Mouse (Mus musculus) cortical plate, adult 2 months (tissue): Measurements from ENCODE around the gene Vcp.

Source experiments
- CTCF ChIP-seq: fragments of 200-500 bp; IDR thresholded peaks from 2 replicates; pipeline ENCODE4 v1.5.1; 2011; ENCODE audit warnings: mild to moderate bottlenecking, control low read depth, low read length; ENCODE audit not compliant: insufficient read depth; ENCODE audit errors: extremely low read depth
- POLR2A ChIP-seq: fragments of 200-500 bp; IDR thresholded peaks from 2 replicates; pipeline ENCODE4 v1.6.1; 2011; ENCODE audit warnings: mild to moderate bottlenecking, low read length, control low read depth; ENCODE audit not compliant: insufficient read depth; ENCODE audit errors: extremely low read depth

DNA sequence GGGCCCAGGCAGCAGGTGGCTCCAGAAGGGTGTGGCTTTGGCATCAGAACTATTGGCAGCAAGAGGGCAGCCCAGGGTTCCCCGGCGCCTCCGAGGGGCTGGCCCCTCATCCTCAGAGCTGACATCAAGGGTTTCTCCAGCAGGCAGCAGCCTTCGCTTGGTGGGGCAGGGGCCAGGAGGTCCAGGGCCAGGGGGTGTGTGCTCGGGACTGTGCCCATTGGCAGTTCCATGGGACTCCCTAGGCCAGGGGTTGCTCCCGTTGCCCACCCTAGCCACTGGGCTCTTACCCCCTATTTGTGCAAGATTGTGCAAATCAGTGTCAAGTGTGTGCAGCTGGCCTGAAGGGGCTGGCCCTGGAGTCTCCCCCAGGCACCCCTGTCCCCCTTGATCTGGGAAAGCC, 35.5 kb upstream of the Vcp start:
- no peak for TF ChIP-seq CTCF
- TF ChIP-seq POLR2A, result no peak
